Mouse (Mus musculus): ENCODE measurements at regions not wholly inside any gene's neighbourhood (a gene's known extent, or its start where the extent isn't known, plus 50 kb on each side); places are given as distances from the start of the nearest gene placed in this dataset.
A peak's percentile ranks its signal among the peaks of the same experiment; 100 is the strongest.

DNA sequence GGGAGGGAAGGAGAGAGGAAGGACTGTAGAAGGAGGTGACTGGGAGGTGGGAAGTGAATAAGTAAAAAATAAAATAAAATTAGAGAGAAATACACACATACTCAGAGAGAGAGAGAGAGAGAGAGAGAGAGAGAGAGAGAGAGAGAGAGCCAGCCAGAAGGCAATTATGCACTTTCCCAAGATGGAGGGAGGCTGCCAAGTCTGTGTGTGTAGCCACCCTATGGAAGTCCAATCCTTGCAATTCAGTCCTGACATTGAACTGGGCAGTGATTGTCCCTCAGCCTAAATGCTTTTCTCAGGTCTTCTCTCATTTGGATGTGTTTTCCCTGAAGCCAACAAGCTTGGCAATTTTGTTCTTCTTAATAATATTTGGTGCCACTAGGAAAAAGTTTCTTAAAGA, 197.3 kb upstream of the Mctp2 start:
- DNase-seq, result no peak

DNA sequence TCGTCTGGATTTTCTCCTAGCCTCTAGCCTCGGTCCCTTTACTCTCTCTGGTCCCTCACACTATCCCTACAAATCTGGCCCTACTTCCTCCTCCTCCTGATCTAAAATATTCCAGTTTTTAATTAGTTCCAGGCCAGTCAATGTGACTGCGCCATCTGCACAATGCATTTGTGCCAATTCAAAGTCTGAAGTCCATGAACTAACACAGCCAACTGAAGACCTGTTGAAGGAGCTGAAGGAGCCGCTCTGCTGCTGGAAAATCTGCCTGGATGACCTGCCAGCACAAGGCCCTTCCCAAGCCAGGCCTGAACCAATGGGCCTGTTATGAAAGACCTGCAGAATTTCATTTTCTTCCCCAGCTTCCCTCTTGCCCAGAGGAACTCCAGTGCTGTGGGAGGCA, 197.9 kb upstream of the Mctp2 start:
- DNase-seq, result no peak

- no peak for DNase-seq
Observed at GRCm38 (mm10) chr7:72505732-72506460, 199.5 kb upstream of the Mctp2 start.

DNA sequence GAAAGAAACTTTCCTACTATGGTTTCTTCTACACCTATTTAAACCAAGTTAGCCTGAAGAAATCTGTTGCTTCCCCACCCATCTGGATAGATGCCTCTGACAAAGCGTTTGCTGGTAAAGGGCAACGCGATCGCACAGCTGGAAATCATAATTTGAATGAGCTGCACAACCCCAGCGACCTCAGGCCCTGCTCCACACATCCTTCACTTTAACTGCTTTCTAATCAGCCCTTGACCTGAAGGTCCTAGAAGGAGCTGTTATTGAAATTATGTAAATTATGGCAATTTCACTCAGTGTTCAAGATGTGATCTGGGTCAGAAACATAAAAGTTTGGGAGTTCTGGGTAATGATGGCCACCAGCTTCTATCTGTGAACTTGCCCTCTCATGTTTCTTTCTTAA, 201.5 kb upstream of the Mctp2 start:
- peak; percentile 50 to 59 for DNase-seq

DNA sequence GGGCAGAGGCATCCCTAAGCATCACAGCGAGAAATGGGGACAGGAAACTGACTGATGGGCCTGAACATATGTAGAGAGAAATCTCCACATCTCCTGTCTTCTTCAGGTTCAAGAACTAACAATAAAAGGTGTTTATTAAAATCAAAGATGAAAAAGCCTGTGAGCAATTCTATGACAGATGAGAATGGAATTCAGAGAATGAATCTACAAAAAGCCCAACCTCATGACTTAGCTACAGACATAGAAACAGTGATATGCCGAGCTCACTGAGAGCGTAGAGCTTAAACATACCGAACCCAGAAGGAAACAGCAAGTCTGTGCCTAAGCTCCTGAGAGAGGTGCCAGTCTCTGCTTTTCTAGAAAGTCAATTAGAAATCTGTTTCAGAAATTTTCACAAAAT, 203.7 kb upstream of the Mctp2 start:
- no peak for DNase-seq

- no peak for DNase-seq
Observed at GRCm38 (mm10) chr7:72513446-72513845, 207.0 kb upstream of the Mctp2 start.

GRCm38 (mm10) chr7:72514851-72515250, 208.4 kb upstream of the Mctp2 start:
- DNase-seq, result no peak

DNA sequence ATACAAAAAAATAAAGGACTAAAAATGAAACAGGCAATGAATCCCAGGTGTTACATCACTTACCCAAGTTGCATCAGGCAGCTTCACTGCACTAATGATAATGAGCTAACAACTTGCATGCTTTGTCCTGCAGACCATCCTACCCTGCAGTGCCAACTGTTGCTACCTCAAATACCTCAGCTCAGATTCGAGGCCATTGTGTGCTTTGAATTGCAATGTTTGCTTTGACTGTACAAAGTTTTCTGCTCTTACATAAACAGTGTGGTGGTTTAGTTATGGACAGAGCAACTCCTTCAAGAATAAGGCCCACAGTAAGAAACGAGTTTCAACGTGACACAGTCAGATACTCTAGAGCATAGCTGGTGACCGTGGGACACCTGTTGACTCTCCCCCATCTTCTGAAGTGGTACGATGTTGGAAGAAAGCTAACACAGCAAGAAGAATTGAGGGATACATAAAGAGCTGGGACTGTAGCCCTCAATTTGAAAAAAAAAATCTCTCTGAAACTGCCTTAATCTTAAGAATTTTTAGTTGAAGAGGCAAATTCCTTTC, 212.1 kb upstream of the Mctp2 start:
- no peak for DNase-seq

DNA sequence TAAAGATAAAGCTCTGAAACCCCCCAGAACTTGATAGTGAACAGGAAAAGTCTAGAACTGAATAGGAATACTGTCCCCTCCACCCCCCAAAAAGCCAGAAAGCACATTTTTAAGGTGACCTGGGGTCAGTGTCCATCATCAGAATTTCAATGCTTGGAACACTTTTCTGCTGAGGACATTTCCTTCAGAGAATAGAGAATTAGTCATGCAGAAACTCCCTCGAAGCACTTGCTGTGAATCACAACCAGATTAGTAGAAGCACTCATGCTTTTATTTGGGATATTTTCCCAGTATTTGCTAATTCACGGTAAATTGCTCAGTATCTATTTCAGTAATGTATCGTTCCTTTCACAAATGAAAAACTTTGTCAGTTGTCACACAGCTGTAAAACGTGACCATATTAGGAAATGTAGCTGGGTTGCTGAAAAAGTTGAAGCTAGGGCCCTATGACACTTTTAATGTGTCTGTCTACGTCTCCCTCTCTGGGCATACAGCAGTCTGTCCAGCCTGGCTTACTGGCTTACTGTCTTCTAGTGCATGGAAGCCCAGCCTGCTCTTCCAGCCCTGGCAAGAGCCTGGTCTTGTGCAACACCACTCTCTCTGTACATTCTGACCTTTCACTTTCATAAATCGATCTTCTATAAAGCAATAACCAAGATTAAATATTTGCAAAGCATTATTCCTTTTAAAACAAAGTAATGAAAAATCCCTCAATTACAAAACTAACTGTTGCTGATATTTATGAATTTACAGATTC, 213.1 kb upstream of the Mctp2 start:
- DNase-seq, result no peak

DNA sequence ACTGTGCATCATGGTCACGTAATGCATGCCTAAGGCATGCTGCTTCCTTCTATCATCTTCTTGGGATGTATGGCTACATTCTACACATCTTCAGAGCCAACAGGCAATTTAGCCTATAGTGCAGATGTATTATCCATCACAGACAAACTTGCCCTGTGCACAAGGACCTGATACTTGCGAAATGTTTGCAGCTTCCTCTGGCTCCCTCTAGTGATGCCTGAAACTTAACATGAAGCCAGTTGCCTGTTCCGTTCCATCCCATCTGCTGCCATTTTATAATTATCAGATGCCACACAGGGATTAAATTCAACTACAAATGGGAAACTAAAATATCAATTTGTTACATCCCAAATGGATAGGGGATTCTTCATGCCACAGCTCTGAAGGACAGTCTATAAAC, 222.5 kb upstream of the Mctp2 start:
- no peak for DNase-seq

DNA sequence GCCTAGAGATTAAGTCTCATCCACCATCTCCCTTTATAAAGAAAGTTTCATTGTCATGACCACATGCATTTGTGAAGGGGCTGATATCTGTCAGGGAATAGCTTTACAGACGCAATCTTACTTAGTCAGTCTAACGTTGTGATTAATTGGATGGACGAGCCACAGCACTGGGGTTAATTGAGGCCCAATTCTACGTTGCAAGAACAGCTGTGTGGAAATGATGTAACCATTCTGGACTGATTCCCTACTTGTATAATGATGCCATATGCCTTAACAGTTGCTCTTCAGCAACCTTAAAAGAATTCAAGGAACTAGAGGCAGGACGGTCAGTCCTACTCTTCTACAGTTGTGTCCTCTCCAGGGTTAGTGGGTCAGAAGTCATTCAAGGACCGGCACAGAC, 231.9 kb upstream of the Mctp2 start:
- no peak for DNase-seq

- DNase-seq, result no peak
Observed at GRCm38 (mm10) chr7:72539915-72540314, 233.5 kb upstream of the Mctp2 start.

GRCm38 (mm10) chr7:72541521-72542478, 235.4 kb upstream of the Mctp2 start:
- peak in 1 of 2 experiments; percentile 28 for DNase-seq

- no peak for DNase-seq
Observed at GRCm38 (mm10) chr7:72543501-72543900, 237.1 kb upstream of the Mctp2 start.

DNA sequence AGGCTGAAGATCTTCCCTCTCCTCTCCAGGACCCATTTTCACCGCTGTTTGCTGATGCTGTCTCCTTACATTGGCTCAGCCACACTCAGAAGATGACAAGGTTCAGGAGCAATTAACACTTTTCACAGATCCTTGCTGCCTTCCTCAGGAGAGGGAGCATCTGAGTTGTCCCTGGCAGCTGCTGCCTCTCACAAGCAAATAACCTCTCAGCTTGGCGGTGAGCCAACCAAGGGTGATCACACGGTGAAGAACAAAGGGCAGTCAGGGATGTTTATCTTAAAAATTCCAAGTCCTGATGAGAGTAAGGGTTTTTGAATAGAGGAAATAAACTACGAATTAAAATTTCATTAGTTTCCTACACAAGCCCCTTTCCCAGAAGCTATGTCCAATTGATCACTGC, 237.5 kb upstream of the Mctp2 start:
- DNase-seq, result peak; percentile 56 to 66

DNA sequence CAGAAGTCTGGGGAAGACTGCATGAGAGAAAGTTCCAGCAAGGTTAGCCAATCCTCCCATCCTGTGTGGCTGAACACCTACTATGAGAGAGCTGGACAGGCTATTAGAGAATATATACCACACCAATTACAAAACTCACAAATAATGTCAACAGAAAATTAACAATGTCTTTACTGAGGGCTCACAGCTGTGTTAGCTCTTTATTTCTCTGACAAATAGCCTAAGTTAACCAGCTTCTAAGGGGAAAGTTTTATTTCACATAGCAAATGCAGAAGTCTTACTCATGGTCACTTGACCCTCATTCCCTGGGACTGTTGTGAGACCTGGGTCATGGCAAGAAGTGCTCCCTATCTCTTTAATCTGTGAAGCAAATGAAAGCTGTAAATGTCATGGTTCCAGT, 261.0 kb upstream of the Mctp2 start:
- DNase-seq, result peak in 1 of 2 experiments; percentile 5

GRCm38 (mm10) chr7:72569177-72569576, 262.8 kb upstream of the Mctp2 start:
- DNase-seq, result no peak

GRCm38 (mm10) chr7:72574316-72574715, 267.9 kb upstream of the Mctp2 start:
- DNase-seq, result no peak

DNA sequence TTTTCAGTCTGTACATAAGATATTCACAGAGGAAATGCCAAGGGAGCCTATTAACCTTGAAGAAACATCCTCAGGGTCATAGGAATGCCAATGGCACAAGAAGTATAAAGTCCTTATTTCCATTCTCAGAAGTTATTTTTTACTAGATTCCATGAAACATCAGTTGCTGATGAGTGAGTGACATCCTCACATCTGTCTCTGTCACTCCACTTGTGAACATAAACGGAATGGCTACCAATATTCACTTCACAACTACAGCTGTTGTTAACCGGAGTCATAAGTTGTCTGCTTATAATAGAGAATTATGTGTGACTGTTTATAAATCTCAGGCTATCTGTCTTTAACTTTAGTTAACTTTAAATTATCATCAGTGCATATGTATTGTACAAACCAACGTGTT, 278.0 kb upstream of the Mctp2 start:
- DNase-seq, result no peak

DNA sequence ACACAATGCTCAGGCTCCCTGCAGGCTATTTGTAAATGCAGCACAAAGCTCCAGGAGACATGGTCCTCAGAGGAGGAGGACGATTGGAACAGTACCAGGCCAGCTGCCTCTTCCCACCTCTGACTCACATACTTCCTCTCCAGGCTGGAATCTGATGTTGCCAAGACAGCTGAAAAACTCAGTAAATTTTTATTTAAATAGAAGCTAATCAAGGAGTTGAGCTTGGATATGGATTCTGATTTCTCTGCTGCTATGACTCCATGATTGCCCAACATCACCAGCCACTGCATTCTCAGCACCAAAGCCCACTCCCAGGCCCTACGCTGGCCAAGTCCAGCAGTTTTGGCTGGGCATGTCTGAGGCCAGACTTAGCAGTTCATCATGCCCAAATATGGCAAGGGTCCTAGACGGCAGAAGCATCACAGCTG, 282.8 kb upstream of the Mctp2 start:
- no peak for DNase-seq

GRCm38 (mm10) chr7:72590351-72591115, 284.1 kb upstream of the Mctp2 start:
- no peak for DNase-seq

DNA sequence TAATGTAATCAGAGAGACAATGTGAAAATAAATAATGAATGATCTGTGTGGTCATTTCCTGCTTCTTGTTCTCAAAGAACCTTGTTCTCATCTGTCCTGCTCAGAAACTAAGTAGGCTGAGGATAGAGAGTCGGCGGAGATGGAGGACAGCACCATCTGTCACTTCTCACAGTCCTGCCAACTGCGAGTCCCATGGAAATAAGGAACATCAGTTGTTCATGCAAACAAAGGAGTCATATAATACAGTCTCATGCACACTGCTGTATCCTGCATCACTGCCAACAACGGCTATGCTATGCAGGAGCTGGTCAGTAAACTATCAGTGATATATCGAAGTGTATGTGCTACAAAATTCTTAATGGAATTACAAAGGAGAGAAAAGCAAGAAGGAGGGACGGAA, 285.7 kb upstream of the Mctp2 start:
- no peak for DNase-seq
